Mouse (Mus musculus): ENCODE measurements around the gene Rab11fip4. TPM values are rescaled to one million over a fixed set of nuclear protein-coding genes. Genes with fewer than 3 reads are reported as not detected.
A peak's percentile ranks its signal among the peaks of the same experiment; 100 is the strongest.

Rab11fip4 gene
- polyA plus RNA-seq (2015; fragmentation: Nextera tagmentation; extraction: Ambion mirVana), result 2.2 and 2.4 TPM in 2 replicates

DNA sequence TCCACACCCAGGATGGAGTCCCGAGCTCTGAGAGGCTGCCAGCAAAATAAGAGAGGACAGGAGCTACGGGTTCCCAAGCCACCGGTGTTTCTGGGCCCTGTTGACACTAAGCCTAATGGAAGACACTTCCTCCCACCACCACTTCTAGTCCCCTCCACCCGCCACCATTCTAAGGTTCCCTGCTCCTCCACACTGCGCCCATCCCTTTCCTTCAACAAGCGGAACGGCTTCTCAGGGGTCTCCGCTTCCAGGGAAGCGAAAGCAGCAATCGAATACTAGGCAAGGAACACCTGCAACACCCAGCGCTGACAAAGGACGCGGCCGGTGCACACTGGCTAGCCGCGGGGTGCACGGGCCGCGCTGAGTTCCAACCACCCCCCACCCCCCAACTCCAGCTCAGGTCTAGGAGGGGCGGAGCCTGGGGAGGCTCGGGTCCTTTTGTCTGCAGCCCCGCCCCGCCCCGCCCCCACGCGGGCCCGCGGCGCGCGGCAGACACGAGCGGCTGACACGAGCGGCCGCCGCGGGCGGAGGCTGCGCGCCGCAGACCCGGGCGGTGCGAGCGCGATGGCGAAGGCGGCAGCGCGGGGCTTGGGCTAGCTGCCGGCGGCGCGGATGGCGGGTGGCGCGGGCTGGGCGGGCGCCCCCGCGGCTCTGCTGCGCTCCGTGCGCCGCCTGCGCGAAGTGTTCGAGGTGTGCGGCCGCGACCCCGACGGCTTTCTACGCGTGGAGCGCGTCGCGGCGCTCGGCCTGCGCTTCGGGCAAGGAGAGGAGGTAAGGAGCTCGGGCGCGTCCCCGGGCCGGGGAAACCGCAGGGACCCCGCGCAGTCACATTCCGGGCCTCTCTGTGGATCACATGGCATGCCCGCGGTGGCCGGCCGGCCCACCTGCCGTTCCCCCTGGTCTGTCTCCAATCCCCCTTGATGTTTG, at the start of gene Rab11fip4:
TSS of gene Rab11fip4 (plus strand) at position 549 of the 927 bp plus-strand sequence.
- Histone ChIP-seq H3K27me3 (peaks cover 60% of the 10 kb centered on the region), H3K9ac (peak within 1 kb of the TSS; percentile 3; the same call in 1 of the 2 replicates), H3K4me2 (peak within 1 kb of the TSS; percentile 93), H3K9me3 (no peaks in the 10 kb centered on the region), H3K4me1 (peaks cover 7% of the 10 kb centered on the region; the same call in 1 of the 2 replicates), H3K27ac (no peak within 1 kb of the TSS), H3K4me3 (peak within 1 kb of the TSS; percentile 50), H3K36me3 (no peaks in the 10 kb centered on the region)
- WGBS, result under 1% methylated on average over 92 of the region's 98 CpGs
- ATAC-seq (ENCODE audit: borderline replicate concordance, extremely low read depth, low FRiP score, low TSS enrichment), result peak; percentile 40; the same call in 1 of the 2 replicates

DNA sequence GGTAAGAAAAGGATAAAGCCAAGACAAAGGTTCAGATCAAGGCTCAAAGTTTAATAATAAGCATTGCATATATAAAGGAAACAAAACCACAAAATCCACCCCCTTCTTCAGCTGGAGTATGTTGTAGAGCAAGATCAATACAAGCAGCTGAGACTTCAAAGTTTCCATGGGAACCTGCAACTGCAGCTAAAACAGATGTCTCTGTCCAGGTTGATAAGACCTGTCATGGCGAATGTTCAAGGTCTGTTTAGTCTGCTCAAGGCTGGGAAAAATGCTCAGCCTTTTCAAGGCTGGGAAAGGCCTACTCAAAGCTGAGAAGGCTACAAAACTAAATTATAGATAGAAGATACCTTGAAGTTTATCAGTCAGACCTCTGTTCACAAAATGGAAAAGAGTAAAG, 38.4 kb upstream of the Rab11fip4 start:
- no peak overlapping the region for H3K27ac ChIP-seq
- no peaks in the 10 kb centered on the region for H3K4me1 ChIP-seq
- no peak overlapping the region for H3K4me3 ChIP-seq
- no peaks in the 10 kb centered on the region for H3K27me3 ChIP-seq
- peaks cover 58% of the 10 kb centered on the region for H3K36me3 ChIP-seq
- WGBS, result 68% methylated on average over 1 of the region's 1 CpGs
- H3K4me2 ChIP-seq, result no peak overlapping the region
- H3K9ac ChIP-seq, result no peak overlapping the region
- no peak for ATAC-seq (ENCODE audit: borderline replicate concordance, extremely low read depth, low FRiP score, low TSS enrichment)
- no peaks in the 10 kb centered on the region for H3K9me3 ChIP-seq

DNA sequence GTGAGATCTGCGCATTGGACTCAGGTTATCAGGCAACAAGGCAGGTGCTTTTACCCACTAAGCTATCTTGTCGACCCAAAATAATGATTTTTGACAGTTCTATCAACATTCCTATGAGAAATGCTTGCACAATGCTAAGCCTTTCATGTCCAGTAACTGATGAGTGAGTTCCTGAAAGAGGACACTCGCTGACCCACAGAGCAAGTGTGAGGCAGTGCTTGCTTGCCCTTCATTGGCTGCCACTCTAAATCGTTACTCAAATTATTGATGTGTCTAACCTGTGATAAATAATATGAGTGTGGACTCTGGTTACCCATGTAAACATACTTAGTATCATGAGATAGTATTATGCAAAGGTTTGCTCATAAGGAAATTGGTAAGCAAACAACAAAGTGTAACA, 30.5 kb upstream of the Rab11fip4 start:
- no peak overlapping the region for H3K4me3 ChIP-seq
- no peaks in the 10 kb centered on the region for H3K27me3 ChIP-seq
- H3K4me1 ChIP-seq, result no peaks in the 10 kb centered on the region
- WGBS, result 81% methylated on average over 4 of the region's 4 CpGs
- no peak overlapping the region for H3K27ac ChIP-seq
- no peak for ATAC-seq (ENCODE audit: borderline replicate concordance, extremely low read depth, low FRiP score, low TSS enrichment)
- H3K4me2 ChIP-seq, result no peak overlapping the region
- H3K36me3 ChIP-seq, result peaks cover 41% of the 10 kb centered on the region
- H3K9me3 ChIP-seq, result no peaks in the 10 kb centered on the region
- H3K9ac ChIP-seq, result no peak overlapping the region

DNA sequence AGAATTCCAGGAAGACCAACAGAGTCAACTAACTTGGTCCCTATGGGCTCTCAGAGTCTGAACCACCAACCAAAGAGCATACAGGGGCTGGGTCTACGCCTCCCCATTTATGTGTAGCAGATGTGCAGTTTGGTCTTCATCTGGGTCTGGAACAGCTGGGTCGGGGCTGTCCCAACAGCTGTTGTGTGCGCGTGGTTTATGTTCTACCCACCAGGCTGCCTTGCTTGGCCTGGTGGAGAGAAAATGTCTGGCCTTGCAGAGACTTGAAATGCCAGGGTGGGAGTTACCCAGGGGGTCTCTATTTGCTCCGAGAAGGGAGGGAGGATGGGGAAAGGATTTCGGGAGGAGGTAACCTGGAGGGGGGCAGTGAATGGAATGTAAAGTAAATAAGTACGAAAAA, 27.5 kb upstream of the Rab11fip4 start:
- Histone ChIP-seq H3K27me3 (no peaks in the 10 kb centered on the region), H3K9me3 (no peaks in the 10 kb centered on the region), H3K36me3 (peaks cover 52% of the 10 kb centered on the region), H3K4me3 (no peak overlapping the region), H3K27ac (no peak overlapping the region), H3K9ac (no peak overlapping the region), H3K4me1 (no peaks in the 10 kb centered on the region), H3K4me2 (no peak overlapping the region)
- 91% methylated on average over 7 of the region's 7 CpGs for WGBS
- no peak for ATAC-seq (ENCODE audit: borderline replicate concordance, extremely low read depth, low FRiP score, low TSS enrichment)

DNA sequence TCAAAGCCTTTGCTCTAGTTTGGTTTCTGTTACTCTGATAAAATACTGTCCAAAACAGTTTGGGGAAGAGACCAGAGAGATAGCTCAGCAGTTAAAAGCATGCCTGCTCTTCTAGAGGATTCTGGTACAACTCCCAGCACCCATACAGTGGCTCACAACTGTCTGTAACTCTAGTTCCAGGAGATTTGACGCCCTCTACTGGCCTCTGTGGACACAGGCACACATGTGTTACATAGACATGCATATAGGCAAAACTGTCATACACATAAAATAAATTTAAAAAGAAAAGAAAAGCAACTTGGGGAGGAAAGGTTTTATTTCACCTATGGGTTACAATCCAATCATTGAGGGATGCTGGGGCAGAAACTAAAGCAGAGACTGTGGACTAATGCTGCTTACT, 24.1 kb upstream of the Rab11fip4 start:
- Histone ChIP-seq H3K27ac (no peak overlapping the region), H3K27me3 (no peaks in the 10 kb centered on the region), H3K4me3 (no peak overlapping the region), H3K9me3 (no peaks in the 10 kb centered on the region), H3K36me3 (peaks cover 71% of the 10 kb centered on the region), H3K4me2 (no peak overlapping the region), H3K4me1 (no peaks in the 10 kb centered on the region), H3K9ac (no peak overlapping the region)
- ATAC-seq (ENCODE audit: borderline replicate concordance, extremely low read depth, low FRiP score, low TSS enrichment), result no peak
- WGBS, result 58% methylated on average over 1 of the region's 1 CpGs

DNA sequence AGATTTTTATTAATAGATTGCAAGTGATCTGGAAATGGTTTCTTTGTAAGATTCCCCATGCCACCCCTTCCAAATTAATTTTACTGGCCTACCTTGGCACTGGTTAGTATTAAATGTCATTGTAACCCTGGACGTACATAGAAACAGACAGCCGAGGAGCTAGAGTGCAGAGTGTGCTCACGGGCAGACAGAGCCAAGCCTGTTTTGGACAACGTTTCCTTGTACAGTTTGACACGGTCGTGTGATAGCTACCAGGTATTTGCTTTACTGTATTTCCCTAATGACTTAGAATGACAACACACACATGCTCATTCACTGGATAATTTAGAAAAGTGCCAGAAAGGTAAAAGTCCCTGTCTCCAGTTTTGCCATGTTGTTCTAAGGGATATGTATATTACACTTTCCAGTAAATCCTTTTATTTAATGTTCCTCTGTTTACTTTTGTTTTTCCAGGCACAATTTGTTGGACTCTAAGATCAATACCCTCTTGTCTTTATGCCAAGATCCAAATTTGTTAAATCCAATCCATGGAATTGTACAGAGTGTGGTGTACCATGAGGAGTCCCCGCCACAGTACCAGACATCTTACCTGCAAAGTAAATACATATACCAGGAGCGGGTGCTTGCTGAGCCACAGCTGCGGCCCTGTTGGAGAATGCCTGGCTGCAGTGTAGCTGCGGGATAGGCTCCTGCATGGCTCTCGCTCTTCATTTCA, 22.7 kb upstream of the Rab11fip4 start:
- Histone ChIP-seq H3K36me3 (peaks cover 71% of the 10 kb centered on the region), H3K27me3 (no peaks in the 10 kb centered on the region), H3K9me3 (no peaks in the 10 kb centered on the region), H3K4me1 (no peaks in the 10 kb centered on the region), H3K4me2 (no peak overlapping the region), H3K27ac (no peak overlapping the region), H3K4me3 (no peak overlapping the region), H3K9ac (no peak overlapping the region)
- no peak for ATAC-seq (ENCODE audit: borderline replicate concordance, extremely low read depth, low FRiP score, low TSS enrichment)
- WGBS, result 81% methylated on average over 11 of the region's 11 CpGs

DNA sequence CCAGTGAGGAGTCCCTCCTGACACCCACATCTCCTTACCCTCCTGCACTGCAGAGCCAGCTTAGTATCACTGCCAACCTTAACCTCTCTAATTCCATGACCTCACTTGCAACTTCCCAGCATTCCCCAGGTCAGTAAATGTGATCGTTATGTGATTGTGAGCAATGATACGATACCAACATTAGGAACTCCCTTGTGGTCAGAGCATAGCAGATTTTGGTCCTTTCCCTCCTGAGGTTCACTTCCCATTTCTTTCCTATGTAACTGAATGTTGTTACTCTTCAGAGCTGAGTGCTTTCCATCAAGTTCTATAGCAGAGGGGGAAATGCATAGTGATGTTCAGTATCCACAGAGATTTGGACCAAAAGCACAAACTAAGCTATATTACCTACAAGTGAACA, 20.7 kb upstream of the Rab11fip4 start:
- no peak for ATAC-seq (ENCODE audit: borderline replicate concordance, extremely low read depth, low FRiP score, low TSS enrichment)
- H3K27me3 ChIP-seq, result no peaks in the 10 kb centered on the region
- no peak overlapping the region for H3K4me3 ChIP-seq
- no peak overlapping the region for H3K4me2 ChIP-seq
- H3K27ac ChIP-seq, result no peak overlapping the region
- WGBS, result 89% methylated on average over 2 of the region's 2 CpGs
- no peaks in the 10 kb centered on the region for H3K4me1 ChIP-seq
- H3K36me3 ChIP-seq, result peaks cover 77% of the 10 kb centered on the region
- H3K9me3 ChIP-seq, result no peaks in the 10 kb centered on the region
- H3K9ac ChIP-seq, result no peak overlapping the region

DNA sequence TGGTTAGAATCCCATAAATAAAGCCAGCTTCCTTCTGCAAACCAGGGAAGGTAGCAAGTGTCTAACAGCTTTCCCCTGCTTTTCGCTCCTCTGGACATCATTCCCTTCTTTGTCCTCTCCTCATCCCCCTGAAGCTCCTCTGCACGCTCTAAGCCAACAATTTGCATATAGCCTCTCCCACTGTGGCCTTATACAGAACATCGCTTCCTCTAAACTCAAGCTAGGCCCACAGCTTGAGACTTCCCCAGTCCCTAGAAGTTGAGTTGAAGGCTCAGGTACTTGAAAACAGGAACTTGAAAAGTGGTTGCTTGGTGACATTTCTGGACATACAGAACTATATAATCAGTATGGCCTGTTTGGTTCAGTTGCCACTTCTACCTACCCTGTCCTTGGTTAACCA, 17.2 kb upstream of the Rab11fip4 start:
- Histone ChIP-seq H3K27ac (no peak overlapping the region), H3K4me1 (no peaks in the 10 kb centered on the region), H3K4me3 (no peak overlapping the region), H3K27me3 (no peaks in the 10 kb centered on the region), H3K36me3 (peaks cover 63% of the 10 kb centered on the region), H3K9ac (no peak overlapping the region), H3K4me2 (no peak overlapping the region), H3K9me3 (no peaks in the 10 kb centered on the region)
- no peak for ATAC-seq (ENCODE audit: borderline replicate concordance, extremely low read depth, low FRiP score, low TSS enrichment)
- 84% methylated on average over 3 of the region's 3 CpGs for WGBS

DNA sequence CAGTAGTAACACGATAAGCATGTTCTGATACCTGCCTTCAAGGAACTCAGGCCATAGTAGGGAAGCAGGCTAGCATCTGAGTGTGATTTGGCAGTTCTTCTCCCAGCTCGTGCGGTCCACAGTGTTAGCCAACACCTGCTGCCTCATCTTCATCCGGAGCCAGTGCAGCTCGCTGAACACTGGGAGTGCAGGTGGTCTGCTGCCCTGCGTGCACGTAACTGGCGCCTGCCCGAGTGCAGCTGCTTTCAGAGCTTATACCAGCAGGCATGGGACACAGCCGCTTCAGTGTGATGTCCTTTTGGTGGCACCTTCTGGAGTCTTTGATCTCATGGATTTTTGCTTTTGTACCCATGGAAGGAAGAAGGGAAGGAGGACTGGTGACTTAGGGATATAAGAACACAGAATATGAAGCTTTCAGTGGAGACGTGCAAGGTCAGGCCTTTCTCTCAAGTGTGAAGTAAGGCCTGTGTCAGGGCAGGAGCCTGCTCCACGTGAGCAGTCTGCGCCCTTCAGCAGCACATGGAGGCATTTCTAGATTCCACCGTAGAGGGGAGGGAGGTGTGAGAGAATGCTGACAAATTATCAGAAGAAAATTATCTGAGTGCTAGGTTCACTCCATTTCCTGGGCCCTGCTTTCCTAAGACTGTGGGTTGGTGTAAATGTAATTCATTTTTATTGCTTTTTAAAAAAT, 15.5 kb upstream of the Rab11fip4 start:
- Histone ChIP-seq H3K9ac (no peak overlapping the region), H3K9me3 (no peaks in the 10 kb centered on the region)
- WGBS, result 84% methylated on average over 14 of the region's 14 CpGs

DNA sequence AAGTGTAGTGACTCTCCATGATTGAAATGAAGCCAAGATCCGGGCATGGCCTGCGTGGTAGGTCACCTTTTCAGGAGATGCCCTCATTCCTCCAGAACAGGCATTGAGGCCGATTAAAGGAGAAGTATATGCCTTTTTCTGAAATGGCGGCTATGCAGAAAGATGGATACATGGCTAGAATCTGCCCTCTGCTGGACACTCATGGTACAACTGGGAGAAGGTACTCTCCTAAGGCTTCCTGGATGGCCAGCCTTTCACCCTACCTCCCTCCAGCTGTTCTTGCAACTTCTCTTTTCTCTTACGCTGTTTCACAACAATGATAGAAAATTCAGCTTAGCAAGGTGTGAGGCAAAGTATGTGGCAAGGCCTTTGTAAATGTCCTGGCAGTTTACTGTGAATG, 13.3 kb upstream of the Rab11fip4 start:
- ATAC-seq (ENCODE audit: borderline replicate concordance, extremely low read depth, low FRiP score, low TSS enrichment), result no peak
- no peaks in the 10 kb centered on the region for H3K9me3 ChIP-seq
- WGBS, result 47% methylated on average over 5 of the region's 5 CpGs

More for the DNA sequence above, 15.5 kb upstream of the Rab11fip4 start:
- H3K27me3 ChIP-seq, result no peaks in the 10 kb centered on the region
- no peaks in the 10 kb centered on the region for H3K4me1 ChIP-seq
- no peak for ATAC-seq (ENCODE audit: borderline replicate concordance, extremely low read depth, low FRiP score, low TSS enrichment)
- no peak overlapping the region for H3K4me3 ChIP-seq
- H3K4me2 ChIP-seq, result no peak overlapping the region
- H3K36me3 ChIP-seq, result peaks cover 56% of the 10 kb centered on the region
- H3K27ac ChIP-seq, result no peak overlapping the region

DNA sequence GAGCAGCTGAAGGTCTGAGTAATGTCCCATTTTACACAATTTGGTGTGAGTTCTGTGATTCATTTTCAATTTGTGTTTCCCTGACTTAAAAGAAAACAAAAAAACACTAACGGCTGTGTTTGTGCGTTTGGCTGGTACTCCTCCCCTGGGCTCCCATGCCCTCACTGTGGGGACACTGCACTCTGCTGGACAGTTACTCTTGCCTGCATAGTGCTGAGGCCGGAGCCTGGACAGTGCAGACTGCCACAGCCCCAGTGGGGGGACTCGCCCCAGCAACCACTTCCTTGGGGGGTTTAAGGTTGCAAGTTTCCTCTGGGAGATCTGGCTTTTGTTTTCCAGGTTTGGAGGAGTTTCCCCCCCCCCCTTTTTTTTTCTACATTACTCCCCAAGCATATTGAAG, 10.4 kb upstream of the Rab11fip4 start:
- H3K36me3 ChIP-seq, result peaks cover 19% of the 10 kb centered on the region
- H3K4me3 ChIP-seq, result no peak overlapping the region
- no peak overlapping the region for H3K27ac ChIP-seq
- no peak for ATAC-seq (ENCODE audit: borderline replicate concordance, extremely low read depth, low FRiP score, low TSS enrichment)
- no peaks in the 10 kb centered on the region for H3K4me1 ChIP-seq
- H3K4me2 ChIP-seq, result no peak overlapping the region
- WGBS, result 62% methylated on average over 4 of the region's 4 CpGs
- no peaks in the 10 kb centered on the region for H3K9me3 ChIP-seq
- no peaks in the 10 kb centered on the region for H3K27me3 ChIP-seq
- H3K9ac ChIP-seq, result no peak overlapping the region

More for the DNA sequence above, 13.3 kb upstream of the Rab11fip4 start:
- H3K36me3 ChIP-seq, result peaks cover 34% of the 10 kb centered on the region
- no peak overlapping the region for H3K4me3 ChIP-seq
- H3K4me1 ChIP-seq, result no peaks in the 10 kb centered on the region
- H3K4me2 ChIP-seq, result no peak overlapping the region
- H3K27me3 ChIP-seq, result no peaks in the 10 kb centered on the region
- H3K27ac ChIP-seq, result no peak overlapping the region
- no peak overlapping the region for H3K9ac ChIP-seq
